Mouse (Mus musculus) lung, postnatal 0 days (tissue): Measurements from ENCODE around the gene Zfp941. TPM values are rescaled to one million over a fixed set of nuclear protein-coding genes. Genes with fewer than 3 reads are reported as not detected.
A peak's percentile ranks its signal among the peaks of the same experiment; 100 is the strongest.

ENCODE experiments used
- ATAC-seq: fragments of 200-750 bp; cut with Nextera tagmentation; 2 replicates; pipeline ENCODE4 v1.8.0; 2017; ENCODE audit warnings: moderate library complexity
- DNase-seq: peaks from one replicate; pipeline ENCODE4 v3.0.0-alpha.2; 2016; ENCODE audit warnings: low spot score
- H3K27ac ChIP-seq: fragments of 300-500 bp; sonication (generic); 2 replicates; pipeline ENCODE4 v1.5.1; 2014; ENCODE audit warnings: antibody characterized with exemption, mild to moderate bottlenecking, low read length, mixed read lengths
- H3K27me3 ChIP-seq: fragments of 300-500 bp; sonication (generic); replicated peaks from 2 replicates; pipeline ENCODE4 v1.6.1; 2014; ENCODE audit warnings: low read length, mixed read lengths; ENCODE audit not compliant: insufficient read depth
- H3K36me3 ChIP-seq: fragments of 300-500 bp; sonication (generic); 2 replicates; pipeline ENCODE4 v1.6.1; 2014; ENCODE audit warnings: low read length, mixed read lengths; ENCODE audit not compliant: insufficient read depth
- H3K4me1 ChIP-seq: fragments of 300-500 bp; sonication (generic); 2 replicates; pipeline ENCODE4 v1.6.1; 2014; ENCODE audit warnings: antibody characterized with exemption, low read depth, low read length, mixed read lengths; ENCODE audit not compliant: insufficient read depth
- H3K4me2 ChIP-seq: fragments of 300-500 bp; sonication (generic); replicated peaks from 2 replicates; pipeline ENCODE4 v1.6.1; 2014; ENCODE audit warnings: low read depth, mild to moderate bottlenecking, low read length, moderate library complexity, mixed read lengths
- H3K4me3 ChIP-seq: fragments of 300-500 bp; sonication (generic); 2 replicates; pipeline ENCODE4 v1.5.1; 2014; ENCODE audit warnings: low read depth, low read length
- H3K9ac ChIP-seq: fragments of 300-500 bp; sonication (generic); replicated peaks from 2 replicates; pipeline ENCODE4 v1.6.1; 2014; ENCODE audit warnings: low read depth, mild to moderate bottlenecking
- H3K9me3 ChIP-seq: fragments of 300-500 bp; sonication (generic); 2 replicates; pipeline ENCODE4 v1.6.1; 2016; ENCODE audit warnings: low read length, mixed read lengths
- CTCF ChIP-seq: IDR thresholded peaks from 2 replicates; pipeline ENCODE4 v1.5.1; 2016; ENCODE audit warnings: antibody characterized with exemption, mild to moderate bottlenecking
- EP300 ChIP-seq: IDR thresholded peaks from 2 replicates; pipeline ENCODE4 v1.6.1; 2016; ENCODE audit warnings: antibody characterized with exemption, mild to moderate bottlenecking, control low read depth
- WGBS: fragments of 180-500 bp; shearing (Covaris S2); extraction: QIAGEN DNeasy Blood & Tissue Kit; methylation state at CpG from one replicate; pipeline ENCODE4 v1.1.7; 2014; 5-methylcytosine and 5-hydroxymethylcytosine counted together
- polyA plus RNA-seq: library from polyadenylated mRNA; unstranded; fragments of >200 nt; fragmentation: Nextera tagmentation; extraction: Ambion mirVana; gene quantifications from 2 replicates; pipeline ENCODE4 v1.2.1, GENCODE M21; 2015

Gene Zfp941
- polyA plus RNA-seq, 1 experiment from 2014 or later: 0.30 TPM

DNA sequence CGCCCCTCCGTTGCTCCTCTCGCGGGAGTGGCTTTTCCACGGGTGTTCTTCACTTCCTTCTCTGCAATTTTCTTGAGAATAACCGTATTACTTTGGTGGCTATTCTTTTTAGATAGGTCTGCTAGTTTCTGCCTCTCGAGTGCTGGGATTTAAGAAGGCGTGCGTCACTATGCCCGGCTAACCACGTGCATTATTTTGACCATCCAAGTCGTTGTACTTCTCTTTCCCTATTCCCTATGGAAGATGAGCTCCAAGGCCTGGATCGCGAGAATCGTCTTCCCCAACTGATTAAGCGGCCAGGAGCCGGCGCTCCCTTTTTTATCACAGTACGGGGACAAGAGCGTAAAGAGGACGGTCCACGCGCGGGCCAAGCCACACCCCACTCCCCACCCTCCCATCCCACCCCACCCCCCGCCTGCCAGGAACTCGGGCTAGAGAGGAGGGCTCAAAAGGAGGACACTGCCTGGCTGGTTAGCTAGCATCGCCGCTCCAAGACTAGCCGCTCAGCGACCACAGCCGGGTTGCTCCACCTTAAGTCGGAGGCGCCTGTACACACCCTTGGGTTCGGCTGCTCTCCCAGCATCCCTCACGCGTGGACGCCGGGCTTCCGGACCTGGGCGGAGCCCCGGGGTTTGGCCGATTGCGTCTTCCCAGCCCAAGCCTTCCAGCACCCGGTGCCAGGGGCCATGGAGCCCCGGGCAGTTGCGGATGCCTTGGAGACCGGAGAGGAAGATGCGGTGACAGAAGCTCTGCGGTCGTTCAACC is 35.0 kb upstream of the Zfp941 start, which contains the start of gene Ric8a:
Ric8a (plus strand) TSS at position 173 of the 765 bp plus-strand sequence.
- H3K27me3 ChIP-seq: no peaks in the 10 kb centered on the region
- peak within 1 kb of the TSS; percentile 91 for H3K4me2 ChIP-seq
- ATAC-seq: peak; percentile 89
- TF ChIP-seq CTCF (no peak), EP300 (peak; percentile 59)
- H3K36me3 ChIP-seq: peaks cover 28% of the 10 kb centered on the region
- peaks cover 21% of the 10 kb centered on the region for H3K4me1 ChIP-seq
- no peaks in the 10 kb centered on the region for H3K9me3 ChIP-seq
- H3K27ac ChIP-seq: peak within 1 kb of the TSS; percentile 98
- H3K9ac ChIP-seq: peak within 1 kb of the TSS; percentile 91
- H3K4me3 ChIP-seq: peak within 1 kb of the TSS; percentile 76
- WGBS: under 1% methylated on average over 48 of the region's 50 CpGs
- DNase-seq: peak; percentile 95

DNA sequence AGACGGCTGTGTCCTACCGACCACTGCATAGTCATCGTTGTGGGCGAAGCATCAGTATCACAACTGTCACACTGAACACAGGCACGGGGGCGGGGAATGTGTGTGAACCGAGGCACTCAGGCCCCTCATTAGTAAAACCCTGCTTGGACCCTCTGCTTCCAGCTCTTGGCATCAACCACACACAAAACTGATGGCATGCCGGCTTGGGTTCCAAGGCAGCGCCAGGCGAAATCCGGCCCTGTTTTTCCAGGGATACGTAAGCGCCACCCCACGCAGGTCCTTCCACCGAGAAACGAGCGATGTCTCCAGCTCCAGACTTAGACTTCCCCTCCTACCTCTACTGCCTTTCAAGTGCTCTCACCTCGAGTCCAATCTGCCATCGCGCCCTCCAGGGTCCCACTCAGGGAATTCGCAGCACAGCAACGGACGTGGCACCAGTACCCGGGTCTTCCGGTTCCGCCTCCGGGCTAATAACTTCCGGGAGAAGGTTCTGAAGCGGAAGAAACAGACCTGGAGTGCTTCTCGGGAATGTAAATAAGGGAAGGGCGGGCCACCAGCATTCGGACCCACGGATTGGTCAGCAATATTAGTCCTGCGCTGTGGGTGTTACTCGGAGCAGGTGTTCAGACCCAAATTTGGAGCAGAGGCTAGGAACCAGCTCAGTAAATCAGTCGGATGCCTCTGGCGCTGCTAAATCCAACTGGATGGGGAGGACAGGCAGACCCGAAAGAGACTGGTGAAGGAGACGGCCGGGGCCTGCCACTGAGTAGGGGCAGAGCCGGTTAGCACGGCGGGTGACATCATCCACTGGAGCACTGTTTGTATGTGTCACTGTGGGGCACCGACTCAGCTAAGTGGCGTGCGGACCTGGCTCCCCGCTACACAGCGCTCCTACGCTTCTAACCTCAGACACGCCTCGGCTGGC is 34.1 kb upstream of the Zfp941 start, which contains the start of gene Gm45785:
Gm45785 (minus strand) TSS at position 472 of the 925 bp plus-strand sequence.
- Histone ChIP-seq H3K4me1 (peaks cover 21% of the 10 kb centered on the region), H3K27ac (peak within 1 kb of the TSS; percentile 98), H3K4me2 (peak within 1 kb of the TSS; percentile 91), H3K9ac (peak within 1 kb of the TSS; percentile 91), H3K27me3 (no peaks in the 10 kb centered on the region), H3K36me3 (peaks cover 23% of the 10 kb centered on the region), H3K4me3 (peak within 1 kb of the TSS; percentile 76), H3K9me3 (no peaks in the 10 kb centered on the region)
- peak; percentile 89 for TF ChIP-seq EP300
- peak; percentile 40 for TF ChIP-seq CTCF
- under 1% methylated on average over 51 of the region's 51 CpGs for WGBS
- peak; percentile 99 for DNase-seq
- ATAC-seq: peak; percentile 85

DNA sequence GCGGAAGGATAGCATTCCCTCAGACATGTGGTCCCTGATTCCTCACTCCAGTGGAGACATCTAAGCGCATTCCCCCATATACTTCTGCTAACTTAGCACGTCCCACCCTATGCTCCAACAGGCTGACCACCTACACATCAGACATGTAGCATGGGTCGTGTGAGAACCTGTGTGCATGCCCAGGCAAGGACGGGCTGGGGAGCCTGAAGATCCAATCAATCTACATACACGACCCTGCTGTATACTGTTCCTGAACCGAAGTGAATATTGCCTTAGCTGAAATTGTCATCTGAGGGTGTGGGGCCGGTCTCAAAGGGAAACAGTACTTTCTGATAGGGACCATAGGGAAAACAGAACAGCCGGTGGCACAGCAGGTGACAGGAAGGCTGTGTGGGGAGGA is 33.2 kb upstream of the Zfp941 start:
- Histone ChIP-seq H3K4me1 (peaks cover 21% of the 10 kb centered on the region), H3K9ac (peak overlapping the region; percentile 60; the same call in 1 of the 2 replicates), H3K4me3 (peak overlapping the region; percentile 76), H3K9me3 (no peaks in the 10 kb centered on the region), H3K27ac (peak overlapping the region; percentile 98), H3K27me3 (no peaks in the 10 kb centered on the region), H3K4me2 (peak overlapping the region; percentile 91), H3K36me3 (peaks cover 15% of the 10 kb centered on the region)
- TF ChIP-seq EP300 (no peak), CTCF (no peak)
- WGBS: 70% methylated on average over 9 of the region's 9 CpGs
- ATAC-seq (no peak), DNase-seq (no peak)

DNA sequence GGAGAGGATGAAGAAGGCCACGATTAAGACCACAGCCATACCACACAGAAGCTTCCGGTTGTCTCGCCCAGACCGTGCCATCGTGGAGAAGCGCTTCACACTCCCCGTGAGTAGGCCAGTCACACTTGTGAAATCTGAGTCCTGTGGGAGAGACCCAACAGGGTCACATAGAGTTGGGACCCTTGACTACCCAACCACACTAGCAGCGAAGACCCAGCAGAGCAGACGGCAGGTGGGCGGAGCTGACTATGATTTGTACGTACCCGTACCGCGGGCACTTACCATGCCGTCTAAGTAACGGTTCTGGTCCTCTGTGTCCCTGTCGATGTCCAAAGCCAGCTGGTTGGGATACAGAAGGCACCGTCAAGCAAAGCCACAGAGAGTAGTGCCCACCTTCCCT is 32.5 kb upstream of the Zfp941 start:
- TF ChIP-seq EP300 (no peak), CTCF (no peak)
- H3K9me3 ChIP-seq: no peaks in the 10 kb centered on the region
- ATAC-seq (no peak), DNase-seq (no peak)
- no peak overlapping the region for H3K4me3 ChIP-seq
- no peak overlapping the region for H3K9ac ChIP-seq
- H3K4me2 ChIP-seq: no peak overlapping the region
- peaks cover 15% of the 10 kb centered on the region for H3K36me3 ChIP-seq
- no peaks in the 10 kb centered on the region for H3K27me3 ChIP-seq
- H3K4me1 ChIP-seq: peaks cover 21% of the 10 kb centered on the region
- H3K27ac ChIP-seq: no peak overlapping the region
- 89% methylated on average over 18 of the region's 18 CpGs for WGBS

DNA sequence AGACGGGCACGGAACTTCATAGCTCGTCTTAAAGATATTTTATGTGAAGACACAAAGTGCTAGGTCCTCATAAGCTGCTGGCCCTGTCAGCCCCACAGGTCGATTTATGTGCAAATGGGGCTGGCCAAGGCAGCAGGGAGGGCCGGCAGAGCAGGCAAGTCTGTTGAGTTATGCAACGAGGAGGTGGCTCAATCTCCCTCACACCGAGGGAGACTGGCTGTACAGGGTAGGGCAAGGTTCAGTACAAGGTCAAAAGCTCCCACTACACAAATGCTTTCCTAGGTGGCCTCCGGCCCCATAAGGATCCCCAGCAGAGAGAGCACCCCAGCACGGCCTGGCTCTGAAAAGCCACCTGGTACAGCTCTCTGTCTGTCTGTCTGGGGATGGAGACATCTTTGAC is 31.4 kb upstream of the Zfp941 start:
- H3K27ac ChIP-seq: no peak overlapping the region
- no peak overlapping the region for H3K4me3 ChIP-seq
- H3K36me3 ChIP-seq: peaks cover 15% of the 10 kb centered on the region
- H3K9ac ChIP-seq: no peak overlapping the region
- no peaks in the 10 kb centered on the region for H3K9me3 ChIP-seq
- WGBS: 81% methylated on average over 9 of the region's 9 CpGs
- no peaks in the 10 kb centered on the region for H3K27me3 ChIP-seq
- no peak overlapping the region for H3K4me2 ChIP-seq
- no peak for ATAC-seq
- TF ChIP-seq CTCF: no peak
- no peak for TF ChIP-seq EP300
- H3K4me1 ChIP-seq: peaks cover 17% of the 10 kb centered on the region
- DNase-seq: no peak

DNA sequence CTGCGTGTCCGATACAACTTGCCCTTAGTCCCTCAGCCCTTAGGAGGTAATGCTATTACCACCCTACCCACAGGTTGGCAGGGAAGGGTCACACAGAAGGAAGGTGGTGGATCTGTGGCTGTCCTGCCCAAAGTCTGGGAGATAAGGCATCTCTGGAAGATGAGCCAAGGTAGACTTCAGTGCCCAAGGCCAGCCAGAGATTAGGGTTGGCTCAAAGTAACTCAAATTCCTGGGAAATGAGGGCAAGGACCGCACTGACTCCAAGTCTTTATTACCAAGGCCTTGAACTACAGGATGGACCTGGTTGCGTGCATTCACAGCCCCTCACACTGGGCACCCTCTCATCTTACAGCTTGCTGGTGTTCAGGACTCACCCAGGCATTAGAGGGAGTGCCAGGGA is 29.9 kb upstream of the Zfp941 start:
- no peak overlapping the region for H3K9ac ChIP-seq
- H3K27me3 ChIP-seq: no peaks in the 10 kb centered on the region
- H3K27ac ChIP-seq: no peak overlapping the region
- peaks cover 15% of the 10 kb centered on the region for H3K36me3 ChIP-seq
- no peak for TF ChIP-seq CTCF
- no peak for TF ChIP-seq EP300
- no peak overlapping the region for H3K4me3 ChIP-seq
- no peak overlapping the region for H3K4me2 ChIP-seq
- ATAC-seq (no peak), DNase-seq (no peak)
- no peaks in the 10 kb centered on the region for H3K9me3 ChIP-seq
- peaks cover 9% of the 10 kb centered on the region; the same call in 1 of the 2 replicates for H3K4me1 ChIP-seq
- WGBS: 94% methylated on average over 4 of the region's 4 CpGs
